49 mouse cellular contexts compared by ENCODE assay signal in genomic region chr17:36326055-36326454, GRCm38 (mm10). TPM values are rescaled to one million over a fixed set of nuclear protein-coding genes. Genes with fewer than 3 reads are reported as not detected.
"Had no signal": no experiment of that assay in that cellular context is flagged by ENCODE, and none has a peak within 500 bp of the region (broad histone marks: within the 10 kb centered on the region; RNA-seq: fewer than 3 reads in every experiment).

Gene H2-M10.1 (minus strand): TSS chr17:36326155.

- H3K9ac ChIP-seq: heart, embryonic 12.5 days; heart, embryonic 13.5 days; heart, embryonic 15.5 days; hindbrain, embryonic 12.5 days; hindbrain, embryonic 13.5 days; hindbrain, embryonic 14.5 days; hindbrain, embryonic 15.5 days; intestine, embryonic 15.5 days; kidney, embryonic 15.5 days had no signal

- DNase-seq: heart, postnatal 10 days; heart, postnatal 14 days; heart, postnatal 36 days; heart, postnatal 4 days; kidney, adult 11 months; kidney, adult 18-20 months; kidney, adult 2 months; kidney, adult 8-10 months; kidney, adult 9 months; kidney, postnatal 14 days; kidney, postnatal 36 days; kidney, postnatal 4 days; layer of hippocampus, adult 9-11 months; layer of hippocampus, postnatal 36 days had no signal

- H3K27me3 ChIP-seq: heart, embryonic 12.5 days; heart, embryonic 15.5 days; hindbrain, embryonic 12.5 days; hindbrain, embryonic 13.5 days; hindbrain, embryonic 15.5 days; intestine, embryonic 15.5 days; kidney, embryonic 15.5 days had no signal

- H3K4me1 ChIP-seq: heart, embryonic 10.5 days; heart, embryonic 12.5 days; heart, embryonic 13.5 days; heart, embryonic 15.5 days; hindbrain, embryonic 10.5 days; hindbrain, embryonic 12.5 days; hindbrain, embryonic 13.5 days; hindbrain, embryonic 15.5 days; intestine, embryonic 15.5 days; kidney, embryonic 15.5 days had no signal

- H3K4me2 ChIP-seq: heart, embryonic 11.5 days; heart, embryonic 12.5 days; heart, embryonic 13.5 days; heart, embryonic 15.5 days; hindbrain, embryonic 12.5 days; hindbrain, embryonic 13.5 days; hindbrain, embryonic 14.5 days; hindbrain, embryonic 15.5 days; intestine, embryonic 15.5 days; kidney, embryonic 15.5 days had no signal

- H3K9me3 ChIP-seq: heart, embryonic 10.5 days; heart, embryonic 12.5 days; heart, embryonic 13.5 days; heart, embryonic 15.5 days; hindbrain, embryonic 10.5 days; hindbrain, embryonic 12.5 days; hindbrain, embryonic 13.5 days; hindbrain, embryonic 15.5 days; intestine, embryonic 15.5 days; kidney, embryonic 15.5 days had no signal

- H3K27ac ChIP-seq: heart, embryonic 10.5 days; heart, embryonic 13.5 days; heart, embryonic 15.5 days; hindbrain, embryonic 10.5 days; hindbrain, embryonic 12.5 days; hindbrain, embryonic 13.5 days; hindbrain, embryonic 14.5 days; hindbrain, embryonic 15.5 days; hindbrain, postnatal 0 days; intestine, embryonic 15.5 days; kidney, embryonic 15.5 days; kidney, postnatal 0 days; layer of hippocampus, adult 2 months had no signal

- H3K4me3 ChIP-seq: heart, embryonic 10.5 days; heart, embryonic 12.5 days; heart, embryonic 13.5 days; heart, embryonic 15.5 days; hindbrain, embryonic 10.5 days; hindbrain, embryonic 12.5 days; hindbrain, embryonic 13.5 days; hindbrain, embryonic 15.5 days; intestine, embryonic 15.5 days; kidney, embryonic 15.5 days; layer of hippocampus, adult 2 months had no signal

- H3K36me3 ChIP-seq: heart, embryonic 10.5 days; heart, embryonic 12.5 days; heart, embryonic 13.5 days; heart, embryonic 15.5 days; hindbrain, embryonic 10.5 days; hindbrain, embryonic 12.5 days; hindbrain, embryonic 13.5 days; hindbrain, embryonic 15.5 days; intestine, embryonic 15.5 days; kidney, embryonic 15.5 days had no signal

RNA-seq across cellular contexts. Expression of gene H2-M10.1, which starts in this region (rescaled TPM):
- total RNA-seq: heart, postnatal 10 days; heart, postnatal 14 days; heart, postnatal 25 days; heart, postnatal 36 days; heart, postnatal 4 days; hematopoietic stem cell, adult 5-6 weeks; hindbrain, postnatal 0 days; layer of hippocampus, adult 18-20 months; layer of hippocampus, adult 2 months; layer of hippocampus, adult 8-10 months; layer of hippocampus, postnatal 10 days; layer of hippocampus, postnatal 14 days; layer of hippocampus, postnatal 25 days; layer of hippocampus, postnatal 36 days; left cerebral cortex, adult 18-20 months had no signal
- polyA plus RNA-seq: heart, embryonic 10.5 days; heart, embryonic 11.5 days; heart, embryonic 12.5 days; heart, embryonic 13.5 days; heart, embryonic 14.5 days; heart, embryonic 15.5 days; heart, embryonic 16.5 days; heart, postnatal 0 days; hindbrain, embryonic 10.5 days; hindbrain, embryonic 11.5 days; hindbrain, embryonic 12.5 days; hindbrain, embryonic 13.5 days; hindbrain, embryonic 14.5 days; hindbrain, embryonic 15.5 days; hindbrain, embryonic 16.5 days; hindbrain, postnatal 0 days; inflammation-experienced regulatory T-cells, adult 6 months; intestine, embryonic 14.5 days; intestine, embryonic 15.5 days; intestine, embryonic 16.5 days; intestine, postnatal 0 days; kidney, adult 2 months; kidney, embryonic 14.5 days; kidney, embryonic 15.5 days; kidney, embryonic 16.5 days; kidney, postnatal 0 days; large intestine, adult 2 months had no signal
